Mouse (Mus musculus): ENCODE measurements around the gene Cts3. TPM values are rescaled to one million over a fixed set of nuclear protein-coding genes. Genes with fewer than 3 reads are reported as not detected.
"Not testable (repeated sequence)": the region's sequence is repeated elsewhere in the genome, so short reads cannot be mapped to it uniquely, and the experiment has no call there.

Cts3 gene
- total RNA-seq (2021), result not detected

GRCm38 (mm10) chr13:61570027-61570426, at the start of gene Cts3:
TSS of gene Cts3 (minus strand) at chr13:61570127.
- no peak for DNase-seq

- not testable (repeated sequence) for DNase-seq
Observed at GRCm38 (mm10) chr13:61568074-61568473, 1.9 kb downstream of the Cts3 start, which contains the start of gene Gm49352. TSS of gene Gm49352 (minus strand) at chr13:61568174.

GRCm38 (mm10) chr13:61541631-61542030, 28.3 kb downstream of the Cts3 start, which contains the start of gene Ctsm:
TSS of gene Ctsm (minus strand) at chr13:61541839.
- no peak for DNase-seq

Other genes with a start within 250 kb of the Cts3 start
- gene Cts7, start 211.9 kb downstream of the Cts3 start, total RNA-seq (2021), result not detected
- gene Ctsm, start 28.3 kb downstream of the Cts3 start, total RNA-seq (2021), result not detected
- gene Gm49352, start 2.0 kb downstream of the Cts3 start, total RNA-seq (2021), result not detected

All from heart, postnatal 4 days (tissue).